Mouse (Mus musculus) CH12.LX (cell line): ENCODE data around the gene Smtn.

Source experiments
- CHD1 ChIP-seq: IDR thresholded peaks from 2 replicates; pipeline ENCODE4 v1.6.1; 2012; ENCODE audit warnings: low read depth, low read length, improper control_type of control experiment, inconsistent platforms
- CTCF ChIP-seq, 2 experiments: IDR thresholded peaks in 1 of 2; conservative IDR thresholded peaks in 1 of 2; 2 replicates each; pipeline ENCODE4 v1.5.1; 2011 to 2012; ENCODE audit warnings: low read depth in 2 of 2, low read length in 2 of 2, improper control_type of control experiment in 1 of 2, inconsistent platforms in 1 of 2, mild to moderate bottlenecking in 1 of 2, moderate library complexity in 1 of 2
- GABPA ChIP-seq: IDR thresholded peaks from 2 replicates; pipeline ENCODE4 v1.6.1; 2012; ENCODE audit warnings: low read depth, low read length, improper control_type of control experiment, inconsistent platforms; ENCODE audit not compliant: insufficient replicate concordance
- HCFC1 ChIP-seq: IDR thresholded peaks from 2 replicates; pipeline ENCODE4 v1.6.1; 2012; ENCODE audit warnings: low read depth, mild to moderate bottlenecking, inconsistent platforms, low read length, improper control_type of control experiment
- JUN ChIP-seq: IDR thresholded peaks from 2 replicates; pipeline ENCODE4 v1.6.1; 2011; ENCODE audit warnings: low read depth, mild to moderate bottlenecking, low read length, improper control_type of control experiment, moderate library complexity; ENCODE audit not compliant: insufficient read depth
- MAFK ChIP-seq: IDR thresholded peaks from 2 replicates; pipeline ENCODE4 v1.6.1; 2011; ENCODE audit warnings: low read length, improper control_type of control experiment; ENCODE audit not compliant: insufficient replicate concordance
- MAZ ChIP-seq: IDR thresholded peaks from 2 replicates; pipeline ENCODE4 v1.6.1; 2012; ENCODE audit warnings: low read depth, mild to moderate bottlenecking, inconsistent platforms, low read length, improper control_type of control experiment, moderate library complexity
- NRF1 ChIP-seq: IDR thresholded peaks from 2 replicates; pipeline ENCODE4 v1.6.1; 2014; ENCODE audit warnings: low read depth, mild to moderate bottlenecking, inconsistent platforms, low read length, improper control_type of control experiment, moderate library complexity
- POLR2A ChIP-seq: IDR thresholded peaks from 2 replicates; pipeline ENCODE4 v1.6.1; 2011; ENCODE audit warnings: low read depth, mild to moderate bottlenecking, improper control_type of control experiment, low read length
- RAD21 ChIP-seq: IDR thresholded peaks from 2 replicates; pipeline ENCODE4 v1.6.1; 2011; ENCODE audit warnings: low read depth, mild to moderate bottlenecking, low read length, improper control_type of control experiment, moderate library complexity
- SIN3A ChIP-seq: IDR thresholded peaks from 2 replicates; pipeline ENCODE4 v1.6.1; 2012; ENCODE audit warnings: low read length, improper control_type of control experiment, inconsistent platforms
- USF1 ChIP-seq: IDR thresholded peaks from 2 replicates; pipeline ENCODE4 v1.6.1; 2014; ENCODE audit warnings: low read depth, mild to moderate bottlenecking, inconsistent platforms, low read length, improper control_type of control experiment
- USF2 ChIP-seq: conservative IDR thresholded peaks from 2 replicates; pipeline ENCODE4 v1.6.1; 2011; ENCODE audit warnings: low read depth, low read length, improper control_type of control experiment
- ZC3H11A ChIP-seq: IDR thresholded peaks from 2 replicates; pipeline ENCODE4 v1.6.1; 2012; ENCODE audit warnings: low read depth, mild to moderate bottlenecking, inconsistent platforms, low read length, improper control_type of control experiment

GRCm38 (mm10) chr11:3471448-3471850 is 69.0 kb downstream of the Smtn start:
- TF ChIP-seq USF2 = no peak
- TF ChIP-seq ZC3H11A = no peak
- TF ChIP-seq POLR2A = no peak
- TF ChIP-seq NRF1 = no peak
- no peak for TF ChIP-seq CHD1
- TF ChIP-seq RAD21 = no peak
- no peak for TF ChIP-seq HCFC1
- no peak for TF ChIP-seq MAFK
- no peak for TF ChIP-seq CTCF (conservative IDR thresholded peaks at IDR 0.05 in 1 of 2, IDR thresholded peaks at IDR 0.05 in 1 of 2; ENCODE audit: low read depth in 2 of 2, low read length in 2 of 2)
- no peak for TF ChIP-seq USF1
- TF ChIP-seq MAZ = no peak
- no peak for TF ChIP-seq GABPA
- no peak for TF ChIP-seq SIN3A
- no peak for TF ChIP-seq JUN
